Mouse (Mus musculus) olfactory bulb, adult 2 months (tissue): ENCODE measurements around the gene Btbd9.

Source experiments
- CTCF ChIP-seq: fragments of 200-500 bp; IDR thresholded peaks from 2 replicates; pipeline ENCODE4 v1.5.1; 2012; ENCODE audit warnings: low read depth, mild to moderate bottlenecking, low read length, moderate library complexity; ENCODE audit not compliant: insufficient read depth
- POLR2A ChIP-seq: fragments of 200-500 bp; IDR thresholded peaks from 2 replicates; pipeline ENCODE4 v1.6.1; 2012; ENCODE audit warnings: mild to moderate bottlenecking, low read depth, low read length, moderate library complexity; ENCODE audit not compliant: insufficient read depth

DNA sequence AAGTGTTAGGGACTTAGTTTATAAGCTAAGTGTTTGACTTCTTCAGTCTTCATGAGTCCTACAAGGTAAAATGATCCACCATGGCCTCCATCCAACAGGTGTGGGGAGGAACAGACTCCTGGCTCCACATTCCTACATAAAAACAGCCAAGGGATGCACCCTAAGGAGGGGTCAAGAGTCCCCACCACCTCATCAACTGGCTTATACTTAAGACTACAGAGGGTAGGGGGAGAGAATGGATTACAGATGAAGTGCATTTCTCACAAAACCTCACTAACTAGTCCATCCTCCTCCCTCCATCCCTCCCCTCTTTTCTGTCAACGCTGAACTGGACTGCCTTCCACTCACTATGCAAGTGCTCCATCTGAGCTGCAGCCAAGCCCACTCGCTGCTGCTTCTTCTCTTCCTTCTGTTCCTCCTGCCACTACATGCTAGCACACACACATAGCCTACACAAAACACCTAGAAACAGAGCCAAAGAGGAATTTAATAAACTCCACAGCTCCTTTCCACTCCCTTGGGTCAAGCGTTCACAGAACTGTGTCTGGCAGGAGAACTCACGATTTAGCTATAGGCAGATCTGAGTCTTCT, 292.7 kb downstream of the Btbd9 start:
- no peak for TF ChIP-seq CTCF
- no peak for TF ChIP-seq POLR2A
